Mouse (Mus musculus) hematopoietic stem cell, adult 5-6 weeks (primary cell): ENCODE results near the gene Noc3l. TPM values are rescaled to one million over a fixed set of nuclear protein-coding genes. Genes with fewer than 3 reads are reported as not detected.

ENCODE experiments used
- ATAC-seq, 2 experiments: fragments of 125-278 bp in 1 of 2; replicated peaks in 1 of 2; 2 replicates each; pipeline ENCODE4 v1.8.0; 2016 to 2017; ENCODE audit warnings: inconsistent platforms in 2 of 2, mild to moderate bottlenecking in 2 of 2, moderate number of reproducible peaks in 2 of 2, low read depth in 1 of 2, moderate TSS enrichment in 1 of 2; ENCODE audit not compliant: low FRiP score in 2 of 2, poor library complexity in 2 of 2, severe bottlenecking in 2 of 2, insufficient read depth in 1 of 2, low TSS enrichment in 1 of 2
- total RNA-seq: library from RNA; stranded (forward); fragments of 172-1452, 232-1000 nt; gene quantifications from 2 replicates; pipeline ENCODE4 v1.2.3, GENCODE M21; 2017

Noc3l gene
- 35.5 and 50.2 TPM in 2 replicates for total RNA-seq

GRCm38 (mm10) chr19:38818766-38819426, at the start of gene Noc3l:
Gene Noc3l (minus strand): TSS chr19:38819237.
- peak; percentile 95 to 96 for ATAC-seq

GRCm38 (mm10) chr19:38862523-38862922, 43.5 kb upstream of the Noc3l start:
- no peak for ATAC-seq

GRCm38 (mm10) chr19:38858224-38858623, 39.2 kb upstream of the Noc3l start:
- no peak for ATAC-seq

- ATAC-seq = 0 out of 4 replicates have a peak, but pooled peaks of 1 of the 2 experiments have one; percentile 27
These were observed 27.3 kb upstream of the Noc3l start for GRCm38 (mm10) chr19:38846373-38846772.

GRCm38 (mm10) chr19:38844817-38845216, 25.8 kb upstream of the Noc3l start:
- no peak for ATAC-seq

- ATAC-seq = peak; percentile 42 to 46; a peak in 2 of 4 replicates
These were observed 18.2 kb upstream of the Noc3l start for GRCm38 (mm10) chr19:38837171-38837641.

- peak; percentile 86 to 93 for ATAC-seq
These were observed 17.6 kb upstream of the Noc3l start, which contains the start of gene Tbc1d12 for GRCm38 (mm10) chr19:38836438-38837170. Gene Tbc1d12 (plus strand): TSS chr19:38836579.

- no peak for ATAC-seq
These were observed 17.0 kb upstream of the Noc3l start for GRCm38 (mm10) chr19:38836084-38836437.

GRCm38 (mm10) chr19:38833224-38833623, 14.2 kb upstream of the Noc3l start:
- no peak for ATAC-seq

GRCm38 (mm10) chr19:38820186-38820804, 1.3 kb upstream of the Noc3l start:
- ATAC-seq = no peak

- peak; percentile 55 to 56 for ATAC-seq
These were observed 378 bp upstream of the Noc3l start for GRCm38 (mm10) chr19:38819427-38819802.

GRCm38 (mm10) chr19:38818191-38818590, 846 bp downstream of the Noc3l start:
- ATAC-seq = no peak

GRCm38 (mm10) chr19:38798801-38799200, 20.2 kb downstream of the Noc3l start:
- ATAC-seq = no peak

GRCm38 (mm10) chr19:38798291-38798690, 20.7 kb downstream of the Noc3l start:
- no peak for ATAC-seq

- no peak for ATAC-seq
These were observed 22.5 kb downstream of the Noc3l start for GRCm38 (mm10) chr19:38796546-38796945.

- ATAC-seq = no peak
These were observed 25.4 kb downstream of the Noc3l start for GRCm38 (mm10) chr19:38793563-38794045.

- ATAC-seq = no peak
These were observed 31.3 kb downstream of the Noc3l start for GRCm38 (mm10) chr19:38787756-38788155.

- ATAC-seq = no peak
These were observed 35.5 kb downstream of the Noc3l start for GRCm38 (mm10) chr19:38783542-38783941.
